Mouse (Mus musculus): ENCODE results near the gene Mpdu1. TPM values are rescaled to one million over a fixed set of nuclear protein-coding genes. Genes with fewer than 3 reads are reported as not detected.

The Mpdu1 gene
- total and polyA plus RNA-seq, 3 experiments = 110 to 210 (median 210) TPM

DNA sequence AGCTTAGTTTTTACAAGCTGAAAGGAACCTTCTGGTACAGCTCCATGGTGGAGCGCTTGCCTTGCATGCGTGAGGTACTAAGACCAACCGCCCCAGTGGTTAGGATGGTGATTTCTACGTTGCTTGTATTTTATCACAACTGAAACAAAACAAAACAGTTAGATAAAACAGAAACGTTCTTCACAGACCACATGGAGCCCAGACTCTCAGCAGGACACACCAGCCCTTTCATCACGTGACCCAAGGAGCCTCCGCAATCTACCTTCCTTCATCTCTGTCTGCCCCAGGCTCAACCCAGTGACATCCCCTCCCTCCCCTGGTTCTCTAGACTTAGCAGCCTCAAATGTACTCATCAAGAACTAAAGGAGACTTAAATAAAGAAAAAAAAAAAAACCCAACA, 53.0 kb downstream of the Mpdu1 start:
- no peak overlapping the region for H3K27ac ChIP-seq (ENCODE audit: insufficient read depth, low read depth)
- in situ Hi-C loops (cut with MboI; ENCODE audit: low pct_ligation_motif_present, low pct_unique_long_range_greater_than_20kb, low sequenced_read_pairs) (no loop called here), dilution Hi-C loops (cut with MboI; ENCODE audit: extremely low pct_ligation_motif_present, extremely low pct_unique_long_range_greater_than_20kb, low sequenced_read_pairs) (no loop called here)
- no peaks in the 10 kb centered on the region for H3K79me2 ChIP-seq (replicated peaks; ENCODE audit: control insufficient read depth, extremely low read depth, insufficient read depth, poor library complexity, severe bottlenecking)
- H3K4me1 ChIP-seq (ENCODE audit: control insufficient read depth in 1 of 2, insufficient read depth in 2 of 2) = peaks cover 9 to 19% of the 10 kb centered on the region in 2 experiments
- H3K36me3 ChIP-seq (replicated peaks in 1 of 2; ENCODE audit: control insufficient read depth in 1 of 2, insufficient read depth in 1 of 2, low read length in 1 of 2) = no peaks in the 10 kb centered on the region
- H3K27me3 ChIP-seq (replicated peaks) = peaks cover 79% of the 10 kb centered on the region
- TF ChIP-seq USF2 (conservative IDR thresholded peaks at IDR 0.05; ENCODE audit: low read depth, low read length) (peak; percentile 41), USF1 (IDR thresholded peaks at IDR 0.05; ENCODE audit: low read depth, low read length) (peak; percentile 35), POLR2A (IDR thresholded peaks at IDR 0.05; ENCODE audit: low read depth, low read length) (no peak)
- no peak overlapping the region for H3K4me2 ChIP-seq (ENCODE audit: insufficient read depth, low read depth, poor library complexity, severe bottlenecking)
- no peak for DNase-seq (ENCODE audit: extremely low read depth)
- no peak overlapping the region for H3K9ac ChIP-seq (ENCODE audit: insufficient read depth, low read depth)
- no peak overlapping the region for H3K4me3 ChIP-seq (replicated peaks in 1 of 3; ENCODE audit: low read depth in 2 of 3, low read length in 2 of 3, poor library complexity in 1 of 3)
- no peaks in the 10 kb centered on the region for H3K9me3 ChIP-seq (replicated peaks; ENCODE audit: low read length)

DNA sequence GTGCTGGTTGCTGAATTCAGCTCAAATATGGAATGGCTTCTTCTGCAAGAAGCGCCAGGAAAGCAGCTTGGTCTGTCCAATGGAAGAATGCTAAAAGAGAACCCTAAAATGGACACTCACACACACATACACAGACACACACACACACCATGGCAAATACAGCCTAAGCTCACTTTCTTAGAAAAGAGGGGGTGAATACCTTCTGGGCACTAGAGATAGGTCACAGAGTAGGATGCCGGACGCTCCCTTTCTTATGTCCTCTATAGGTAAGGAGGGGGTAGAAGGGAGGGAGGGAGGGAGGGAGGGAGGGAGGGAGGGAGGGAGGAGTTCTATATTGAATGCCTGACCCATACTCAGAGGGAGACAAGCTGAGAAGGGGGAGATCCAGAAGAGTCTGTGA, 53.9 kb downstream of the Mpdu1 start:
- Histone ChIP-seq H3K4me1 (ENCODE audit: control insufficient read depth in 1 of 2, insufficient read depth in 2 of 2) (peaks cover 9 to 12% of the 10 kb centered on the region in 2 experiments), H3K27ac (ENCODE audit: insufficient read depth, low read depth) (no peak overlapping the region), H3K79me2 (replicated peaks; ENCODE audit: control insufficient read depth, extremely low read depth, insufficient read depth, poor library complexity, severe bottlenecking) (no peaks in the 10 kb centered on the region), H3K9ac (ENCODE audit: insufficient read depth, low read depth) (no peak overlapping the region), H3K4me2 (ENCODE audit: insufficient read depth, low read depth, poor library complexity, severe bottlenecking) (no peak overlapping the region), H3K36me3 (replicated peaks in 1 of 2; ENCODE audit: control insufficient read depth in 1 of 2, insufficient read depth in 1 of 2, low read length in 1 of 2) (no peaks in the 10 kb centered on the region), H3K9me3 (replicated peaks; ENCODE audit: low read length) (no peaks in the 10 kb centered on the region), H3K27me3 (replicated peaks) (peaks cover 84% of the 10 kb centered on the region), H3K4me3 (replicated peaks in 1 of 3; ENCODE audit: low read depth in 2 of 3, low read length in 2 of 3, poor library complexity in 1 of 3) (no peak overlapping the region)
- DNase-seq (ENCODE audit: extremely low read depth) = no peak
- dilution Hi-C loops (cut with MboI; ENCODE audit: extremely low pct_ligation_motif_present, extremely low pct_unique_long_range_greater_than_20kb, low sequenced_read_pairs) (no loop called here), in situ Hi-C loops (cut with MboI; ENCODE audit: low pct_ligation_motif_present, low pct_unique_long_range_greater_than_20kb, low sequenced_read_pairs) (no loop called here)
- no peak for TF ChIP-seq ZNF384 (IDR thresholded peaks at IDR 0.05; ENCODE audit: low read depth, low read length)
- TF ChIP-seq HCFC1 (IDR thresholded peaks at IDR 0.05; ENCODE audit: low read depth, low read length) = no peak
- TF ChIP-seq IRF4 (IDR thresholded peaks at IDR 0.05; ENCODE audit: low read depth, low read length) = no peak
- TF ChIP-seq CHD2 (IDR thresholded peaks at IDR 0.05; ENCODE audit: low read length) = no peak
- TF ChIP-seq POLR2A (IDR thresholded peaks at IDR 0.05; ENCODE audit: low read depth, low read length) = no peak
- no peak for TF ChIP-seq NELFE (IDR thresholded peaks at IDR 0.05; ENCODE audit: low read depth, low read length)
- TF ChIP-seq GABPA (IDR thresholded peaks at IDR 0.05; ENCODE audit: insufficient replicate concordance, low read depth, low read length) = no peak
- TF ChIP-seq POLR2AphosphoS2 (IDR thresholded peaks at IDR 0.05; ENCODE audit: low read depth, low read length) = no peak
- no peak for TF ChIP-seq USF2 (conservative IDR thresholded peaks at IDR 0.05; ENCODE audit: low read depth, low read length)
- TF ChIP-seq MYC (IDR thresholded peaks at IDR 0.05; ENCODE audit: low read depth, low read length) = no peak
- TF ChIP-seq MXI1 (IDR thresholded peaks at IDR 0.05; ENCODE audit: low read depth, low read length) = no peak
- no peak for TF ChIP-seq BHLHE40 (IDR thresholded peaks at IDR 0.05; ENCODE audit: low read depth, low read length)
- TF ChIP-seq EP300 (IDR thresholded peaks at IDR 0.05; ENCODE audit: low read length) = no peak
- TF ChIP-seq USF1 (IDR thresholded peaks at IDR 0.05; ENCODE audit: low read depth, low read length) = no peak
- no peak for TF ChIP-seq MAX (IDR thresholded peaks at IDR 0.05; ENCODE audit: low read length)
- no peak for TF ChIP-seq ZC3H11A (IDR thresholded peaks at IDR 0.05; ENCODE audit: low read depth, low read length)
- TF ChIP-seq MEF2A (IDR thresholded peaks at IDR 0.05; ENCODE audit: borderline replicate concordance, low read depth, low read length) = no peak
- no peak for TF ChIP-seq SIN3A (IDR thresholded peaks at IDR 0.05; ENCODE audit: low read length)
- TF ChIP-seq MAZ (IDR thresholded peaks at IDR 0.05; ENCODE audit: low read depth, low read length) = no peak

Data from CH12.LX (cell line).